Mouse (Mus musculus) testis, adult 2 months (tissue): Measurements from ENCODE around the gene Bbs9. TPM values are rescaled to one million over a fixed set of nuclear protein-coding genes. Genes with fewer than 3 reads are reported as not detected.
A peak's percentile ranks its signal among the peaks of the same experiment; 100 is the strongest.
"Not testable (repeated sequence)": the region's sequence is repeated elsewhere in the genome, so short reads cannot be mapped to it uniquely, and the experiment has no call there.

ENCODE experiments used
- H3K27ac ChIP-seq: fragments of 200-500 bp; 2 replicates; pipeline ENCODE4 v1.5.1; 2012; ENCODE audit warnings: low read depth, low read length; ENCODE audit not compliant: control insufficient read depth, insufficient read depth
- H3K27me3 ChIP-seq: fragments of 200-500 bp; 2 replicates; pipeline ENCODE4 v1.6.1; 2012; ENCODE audit warnings: mild to moderate bottlenecking, low read length, moderate library complexity; ENCODE audit not compliant: control insufficient read depth, insufficient read depth
- H3K36me3 ChIP-seq: fragments of 200-500 bp; 2 replicates; pipeline ENCODE4 v1.6.1; 2012; ENCODE audit warnings: mild to moderate bottlenecking, low read length; ENCODE audit not compliant: control insufficient read depth, insufficient read depth
- H3K4me1 ChIP-seq: fragments of 200-500 bp; 2 replicates; pipeline ENCODE4 v1.6.1; 2012; ENCODE audit warnings: low read length; ENCODE audit not compliant: control insufficient read depth, insufficient read depth
- H3K4me3 ChIP-seq: fragments of 200-500 bp; 2 replicates; pipeline ENCODE4 v1.5.1; 2012; ENCODE audit warnings: low read depth, mild to moderate bottlenecking, low read length, moderate library complexity, mixed read lengths; ENCODE audit not compliant: control insufficient read depth
- CTCF ChIP-seq: fragments of 200-500 bp; IDR thresholded peaks from 2 replicates; pipeline ENCODE4 v1.5.1; 2012; ENCODE audit warnings: low read depth, mild to moderate bottlenecking, inconsistent platforms, low read length, moderate library complexity; ENCODE audit not compliant: control insufficient read depth, insufficient read depth, insufficient replicate concordance
- POLR2A ChIP-seq: fragments of 200-500 bp; IDR thresholded peaks from 2 replicates; pipeline ENCODE4 v1.6.1; 2012; ENCODE audit warnings: low read depth, mild to moderate bottlenecking, inconsistent platforms, low read length, moderate library complexity; ENCODE audit not compliant: control insufficient read depth
- polyA plus RNA-seq: library from polyadenylated mRNA; depleted of rRNA; stranded (reverse); fragments of >200 nt; gene quantifications from 2 replicates; pipeline ENCODE4 v1.2.3, GENCODE M21; 2012

Bbs9 gene
- polyA plus RNA-seq, 1 experiment: 55.3 TPM

- no peak overlapping the region for H3K4me3 ChIP-seq
- H3K27ac ChIP-seq: no peak overlapping the region
- H3K27me3 ChIP-seq: no peaks in the 10 kb centered on the region
- no peaks in the 10 kb centered on the region for H3K4me1 ChIP-seq
- no peaks in the 10 kb centered on the region; the same call in 1 of the 2 replicates for H3K36me3 ChIP-seq
- TF ChIP-seq CTCF (no peak), POLR2A (no peak)
Measured at GRCm38 (mm10) chr9:22702065-22702611, 226.6 kb downstream of the Bbs9 start.

GRCm38 (mm10) chr9:22702812-22703367 is 227.4 kb downstream of the Bbs9 start:
- H3K4me3 ChIP-seq: no peak overlapping the region
- no peaks in the 10 kb centered on the region for H3K27me3 ChIP-seq
- H3K36me3 ChIP-seq: no peaks in the 10 kb centered on the region; the same call in 1 of the 2 replicates
- no peak for TF ChIP-seq CTCF
- TF ChIP-seq POLR2A: no peak
- no peaks in the 10 kb centered on the region for H3K4me1 ChIP-seq
- no peak overlapping the region for H3K27ac ChIP-seq

- H3K36me3 ChIP-seq: no peaks in the 10 kb centered on the region; the same call in 1 of the 2 replicates
- H3K27ac ChIP-seq: no peak overlapping the region
- TF ChIP-seq POLR2A (no peak), CTCF (peak; percentile 39; the same call in 1 of the 2 replicates)
- no peak overlapping the region for H3K4me3 ChIP-seq
- no peaks in the 10 kb centered on the region for H3K27me3 ChIP-seq
- H3K4me1 ChIP-seq: no peaks in the 10 kb centered on the region
Measured at GRCm38 (mm10) chr9:22703541-22703940, 228.0 kb downstream of the Bbs9 start.

GRCm38 (mm10) chr9:22707166-22707913 is 231.8 kb downstream of the Bbs9 start:
- no peak overlapping the region for H3K27ac ChIP-seq

GRCm38 (mm10) chr9:22708970-22709726 is 233.6 kb downstream of the Bbs9 start:
- TF ChIP-seq POLR2A (no peak), CTCF (peak; percentile 52; the same call in 1 of the 2 replicates)
- Histone ChIP-seq H3K4me3 (no peak overlapping the region), H3K27ac (no peak overlapping the region), H3K27me3 (no peaks in the 10 kb centered on the region), H3K36me3 (no peaks in the 10 kb centered on the region), H3K4me1 (no peaks in the 10 kb centered on the region)

More at GRCm38 (mm10) chr9:22707166-22707913, 231.8 kb downstream of the Bbs9 start:
- no peaks in the 10 kb centered on the region for H3K27me3 ChIP-seq
- H3K36me3 ChIP-seq: no peaks in the 10 kb centered on the region; the same call in 1 of the 2 replicates
- no peak overlapping the region for H3K4me3 ChIP-seq
- TF ChIP-seq POLR2A (no peak), CTCF (no peak)
- H3K4me1 ChIP-seq: no peaks in the 10 kb centered on the region

- no peak overlapping the region for H3K4me3 ChIP-seq
- TF ChIP-seq POLR2A: no peak
- no peak for TF ChIP-seq CTCF
- H3K4me1 ChIP-seq: no peaks in the 10 kb centered on the region
- H3K36me3 ChIP-seq: no peaks in the 10 kb centered on the region
- no peaks in the 10 kb centered on the region for H3K27me3 ChIP-seq
- no peak overlapping the region for H3K27ac ChIP-seq
Measured at GRCm38 (mm10) chr9:22710032-22710431, 234.5 kb downstream of the Bbs9 start.

GRCm38 (mm10) chr9:22711339-22711738 is 235.8 kb downstream of the Bbs9 start:
- no peak for TF ChIP-seq CTCF
- no peak for TF ChIP-seq POLR2A
- H3K4me3 ChIP-seq: no peak overlapping the region

GRCm38 (mm10) chr9:22712743-22713142 is 237.2 kb downstream of the Bbs9 start:
- H3K27me3 ChIP-seq: no peaks in the 10 kb centered on the region
- TF ChIP-seq POLR2A (no peak), CTCF (no peak)
- no peaks in the 10 kb centered on the region for H3K4me1 ChIP-seq
- no peak overlapping the region for H3K27ac ChIP-seq
- H3K4me3 ChIP-seq: no peak overlapping the region
- H3K36me3 ChIP-seq: no peaks in the 10 kb centered on the region

More at GRCm38 (mm10) chr9:22711339-22711738, 235.8 kb downstream of the Bbs9 start:
- H3K27ac ChIP-seq: no peak overlapping the region
- H3K27me3 ChIP-seq: no peaks in the 10 kb centered on the region
- no peaks in the 10 kb centered on the region for H3K4me1 ChIP-seq
- H3K36me3 ChIP-seq: no peaks in the 10 kb centered on the region

GRCm38 (mm10) chr9:22713286-22713685 is 237.8 kb downstream of the Bbs9 start:
- not testable (repeated sequence) for H3K4me3 ChIP-seq, H3K36me3 ChIP-seq, H3K4me1 ChIP-seq, H3K27me3 ChIP-seq, H3K27ac ChIP-seq
